Mouse (Mus musculus) neural tube, embryonic 14.5 days (tissue): ENCODE data around the gene Tnnc2. TPM values are rescaled to one million over a fixed set of nuclear protein-coding genes. Genes with fewer than 3 reads are reported as not detected.

Experiments
- ATAC-seq: fragments of 200-750 bp; cut with Nextera tagmentation; 2 replicates; pipeline ENCODE4 v1.8.0; 2017; ENCODE audit warnings: low read depth, mild to moderate bottlenecking, moderate TSS enrichment, moderate library complexity
- H3K27ac ChIP-seq: fragments of 300-500 bp; sonication (generic); 2 replicates; pipeline ENCODE4 v1.5.1; 2014; ENCODE audit warnings: low read depth, mild to moderate bottlenecking, control low read depth, low read length, moderate library complexity, mixed read lengths
- H3K27me3 ChIP-seq: fragments of 300-500 bp; sonication (generic); 2 replicates; pipeline ENCODE4 v1.6.1; 2014; ENCODE audit warnings: low read length; ENCODE audit not compliant: control insufficient read depth, insufficient read depth
- H3K36me3 ChIP-seq: fragments of 300-500 bp; sonication (generic); 2 replicates; pipeline ENCODE4 v1.6.1; 2014; ENCODE audit warnings: low read length, mixed read lengths; ENCODE audit not compliant: control insufficient read depth, insufficient read depth
- H3K4me1 ChIP-seq: fragments of 300-500 bp; sonication (generic); 2 replicates; pipeline ENCODE4 v1.6.1; 2014; ENCODE audit warnings: low read length; ENCODE audit not compliant: control insufficient read depth, insufficient read depth
- H3K4me2 ChIP-seq: fragments of 300-500 bp; sonication (generic); 2 replicates; pipeline ENCODE4 v1.6.1; 2014; ENCODE audit warnings: mild to moderate bottlenecking, low read depth, low read length, control low read depth
- H3K4me3 ChIP-seq: fragments of 300-500 bp; sonication (generic); 2 replicates; pipeline ENCODE4 v1.5.1; 2014; ENCODE audit warnings: low read depth, low read length, control low read depth, mixed read lengths
- H3K9ac ChIP-seq: fragments of 300-500 bp; sonication (generic); replicated peaks from 2 replicates; pipeline ENCODE4 v1.6.1; 2014; ENCODE audit warnings: low read depth, mild to moderate bottlenecking, control low read depth, low read length, mixed read lengths
- H3K9me3 ChIP-seq: fragments of 300-500 bp; sonication (generic); 2 replicates; pipeline ENCODE4 v1.6.1; 2016; ENCODE audit warnings: low read length; ENCODE audit not compliant: control insufficient read depth
- WGBS: fragments of 180-500 bp; shearing (Covaris S2); extraction: QIAGEN DNeasy Blood & Tissue Kit; methylation state at CpG from one replicate; pipeline ENCODE4 v1.1.7; 2014; 5-methylcytosine and 5-hydroxymethylcytosine counted together
- polyA plus RNA-seq: library from polyadenylated mRNA; unstranded; fragments of >200 nt; fragmentation: Nextera tagmentation; extraction: Ambion mirVana; gene quantifications from 2 replicates; pipeline ENCODE4 v1.2.1, GENCODE M21; 2014

The Tnnc2 gene
- 1.9 and 6.4 TPM in 2 replicates for polyA plus RNA-seq

- ATAC-seq = no peak
- Histone ChIP-seq H3K9ac (no peak within 1 kb of the TSS), H3K27me3 (no peaks in the 10 kb centered on the region), H3K27ac (no peak within 1 kb of the TSS), H3K4me2 (no peak within 1 kb of the TSS), H3K36me3 (no peaks in the 10 kb centered on the region), H3K4me3 (no peak within 1 kb of the TSS), H3K9me3 (no peaks in the 10 kb centered on the region), H3K4me1 (no peaks in the 10 kb centered on the region)
- WGBS = 76% methylated on average over 8 of the region's 8 CpGs
These were observed at the start of gene Tnnc2 for GRCm38 (mm10) chr2:164779481-164780086. TSS of gene Tnnc2 (minus strand) at chr2:164779967.

GRCm38 (mm10) chr2:164829090-164829489 is 49.3 kb upstream of the Tnnc2 start:
- ATAC-seq = no peak

GRCm38 (mm10) chr2:164828437-164828836 is 48.7 kb upstream of the Tnnc2 start, which contains the start of gene Spata25:
TSS of gene Spata25 (minus strand) at chr2:164828537.
- Histone ChIP-seq H3K4me2 (no peak within 1 kb of the TSS), H3K27ac (no peak within 1 kb of the TSS), H3K4me1 (no peaks in the 10 kb centered on the region; the same call in 1 of the 2 replicates), H3K9ac (no peak within 1 kb of the TSS), H3K4me3 (no peak within 1 kb of the TSS), H3K27me3 (no peaks in the 10 kb centered on the region), H3K9me3 (no peaks in the 10 kb centered on the region), H3K36me3 (peaks cover 24% of the 10 kb centered on the region)
- 91% methylated on average over 6 of the region's 6 CpGs for WGBS
- ATAC-seq = no peak

More at GRCm38 (mm10) chr2:164829090-164829489, 49.3 kb upstream of the Tnnc2 start:
- H3K9me3 ChIP-seq = no peaks in the 10 kb centered on the region
- H3K27me3 ChIP-seq = no peaks in the 10 kb centered on the region
- no peak overlapping the region for H3K4me3 ChIP-seq
- H3K4me1 ChIP-seq = no peaks in the 10 kb centered on the region
- H3K4me2 ChIP-seq = no peak overlapping the region
- no peak overlapping the region for H3K27ac ChIP-seq
- peaks cover 24% of the 10 kb centered on the region for H3K36me3 ChIP-seq
- 94% methylated on average over 1 of the region's 1 CpGs for WGBS
- no peak overlapping the region for H3K9ac ChIP-seq

DNA sequence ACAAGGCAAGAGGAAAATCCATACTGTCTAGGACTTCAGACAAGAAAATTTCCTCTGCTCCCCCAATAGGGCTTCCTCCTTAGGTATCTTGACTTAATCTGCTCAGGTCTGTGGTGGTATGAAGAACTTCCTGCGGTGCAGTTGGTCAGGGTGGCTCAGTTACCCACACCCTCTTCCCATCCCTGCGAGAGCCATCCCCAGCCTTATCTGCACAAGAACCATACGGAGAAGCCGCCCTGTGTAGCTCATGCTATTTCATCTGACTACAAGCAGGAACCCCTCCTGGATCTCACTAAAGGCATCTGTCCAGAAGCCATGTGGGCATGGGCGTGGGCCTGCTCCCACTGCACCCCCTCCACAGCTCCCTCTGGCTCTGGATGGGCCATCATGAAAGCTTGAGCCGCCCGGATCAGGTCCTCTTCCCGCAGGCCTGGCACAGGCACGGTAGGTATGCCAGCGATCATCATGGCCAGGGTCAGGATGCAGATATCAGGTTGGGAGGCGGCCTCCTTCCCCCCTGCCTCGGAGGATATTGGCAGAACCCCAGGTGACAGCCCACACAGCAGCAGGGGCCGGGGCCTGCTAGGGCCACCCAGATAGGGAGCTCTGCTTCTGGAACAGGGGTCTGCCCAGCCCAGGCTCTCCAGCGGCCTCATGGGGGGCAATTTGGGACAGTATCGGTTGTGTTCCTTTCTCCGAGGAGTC is 47.5 kb upstream of the Tnnc2 start:
- no peak overlapping the region for H3K27ac ChIP-seq
- no peak overlapping the region for H3K4me2 ChIP-seq
- no peak overlapping the region for H3K9ac ChIP-seq
- H3K36me3 ChIP-seq = peaks cover 24% of the 10 kb centered on the region
- H3K4me1 ChIP-seq = peaks cover 2% of the 10 kb centered on the region; the same call in 1 of the 2 replicates
- WGBS = 87% methylated on average over 15 of the region's 16 CpGs
- H3K27me3 ChIP-seq = no peaks in the 10 kb centered on the region
- ATAC-seq = no peak
- H3K9me3 ChIP-seq = no peaks in the 10 kb centered on the region
- H3K4me3 ChIP-seq = no peak overlapping the region

DNA sequence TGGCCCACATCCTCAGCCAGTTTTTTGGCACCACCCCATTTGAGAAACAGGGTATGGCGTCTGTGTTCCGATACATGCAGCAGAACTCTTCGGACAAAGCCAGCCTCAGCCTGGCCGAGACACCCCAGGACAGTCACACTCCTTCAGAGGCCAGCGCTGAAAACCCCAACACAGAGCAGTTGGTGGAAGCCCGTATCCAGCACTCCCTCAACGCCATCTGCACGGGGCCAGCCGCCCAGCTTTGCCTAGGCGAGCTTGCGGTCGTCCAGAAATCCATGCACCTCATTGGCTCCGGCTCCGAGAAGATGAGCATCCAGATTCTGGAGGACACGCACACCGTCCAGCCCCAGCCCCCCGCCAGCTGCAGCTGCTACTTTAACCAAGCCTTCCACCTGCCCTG is 45.8 kb upstream of the Tnnc2 start:
- H3K9ac ChIP-seq = no peak overlapping the region
- no peak for ATAC-seq
- H3K27ac ChIP-seq = no peak overlapping the region
- no peaks in the 10 kb centered on the region for H3K9me3 ChIP-seq
- H3K4me1 ChIP-seq = peaks cover 4% of the 10 kb centered on the region; the same call in 1 of the 2 replicates
- H3K4me2 ChIP-seq = no peak overlapping the region
- H3K4me3 ChIP-seq = no peak overlapping the region
- H3K27me3 ChIP-seq = no peaks in the 10 kb centered on the region
- peaks cover 32% of the 10 kb centered on the region for H3K36me3 ChIP-seq
- 95% methylated on average over 17 of the region's 17 CpGs for WGBS

GRCm38 (mm10) chr2:164823969-164824368 is 44.2 kb upstream of the Tnnc2 start:
- no peaks in the 10 kb centered on the region for H3K9me3 ChIP-seq
- 92% methylated on average over 4 of the region's 4 CpGs for WGBS
- ATAC-seq = no peak
- no peaks in the 10 kb centered on the region for H3K27me3 ChIP-seq
- no peak overlapping the region for H3K27ac ChIP-seq
- H3K4me2 ChIP-seq = no peak overlapping the region; the same call in 1 of the 2 replicates
- H3K36me3 ChIP-seq = peaks cover 33% of the 10 kb centered on the region
- peaks cover 4% of the 10 kb centered on the region; the same call in 1 of the 2 replicates for H3K4me1 ChIP-seq
- no peak overlapping the region for H3K9ac ChIP-seq
- no peak overlapping the region for H3K4me3 ChIP-seq

- Histone ChIP-seq H3K9ac (peak overlapping the region; percentile 66), H3K27me3 (no peaks in the 10 kb centered on the region), H3K36me3 (peaks cover 33% of the 10 kb centered on the region), H3K4me2 (peak overlapping the region; percentile 48), H3K9me3 (no peaks in the 10 kb centered on the region), H3K4me1 (peaks cover 4% of the 10 kb centered on the region; the same call in 1 of the 2 replicates), H3K27ac (peak overlapping the region; percentile 92), H3K4me3 (peak overlapping the region; percentile 57)
- WGBS = under 1% methylated on average over 10 of the region's 10 CpGs
- peak; percentile 74 for ATAC-seq
These were observed 43.4 kb upstream of the Tnnc2 start for GRCm38 (mm10) chr2:164823181-164823585.

GRCm38 (mm10) chr2:164822636-164823165 is 42.9 kb upstream of the Tnnc2 start, which contains the start of gene Zswim1:
TSS of gene Zswim1 (plus strand) at chr2:164822686.
- under 1% methylated on average over 32 of the region's 32 CpGs for WGBS
- H3K4me2 ChIP-seq = peak within 1 kb of the TSS; percentile 48
- peak within 1 kb of the TSS; percentile 57 for H3K4me3 ChIP-seq
- H3K4me1 ChIP-seq = peaks cover 4% of the 10 kb centered on the region; the same call in 1 of the 2 replicates
- peak within 1 kb of the TSS; percentile 66 for H3K9ac ChIP-seq
- H3K27me3 ChIP-seq = no peaks in the 10 kb centered on the region
- H3K9me3 ChIP-seq = no peaks in the 10 kb centered on the region
- peak; percentile 99 for ATAC-seq
- peaks cover 30% of the 10 kb centered on the region for H3K36me3 ChIP-seq
- peak within 1 kb of the TSS; percentile 92 for H3K27ac ChIP-seq

GRCm38 (mm10) chr2:164821060-164821459 is 41.3 kb upstream of the Tnnc2 start:
- 93% methylated on average over 6 of the region's 6 CpGs for WGBS
- peaks cover 17% of the 10 kb centered on the region for H3K36me3 ChIP-seq
- peaks cover 4% of the 10 kb centered on the region; the same call in 1 of the 2 replicates for H3K4me1 ChIP-seq
- H3K4me3 ChIP-seq = no peak overlapping the region
- H3K9ac ChIP-seq = no peak overlapping the region
- H3K27me3 ChIP-seq = no peaks in the 10 kb centered on the region
- no peak overlapping the region for H3K27ac ChIP-seq
- no peaks in the 10 kb centered on the region for H3K9me3 ChIP-seq
- no peak overlapping the region for H3K4me2 ChIP-seq
- no peak for ATAC-seq
